Mouse (Mus musculus) layer of hippocampus, adult 11-12 months (tissue): ENCODE data around the gene Slc22a18.

ENCODE experiments used
- DNase-seq: peaks from one replicate; pipeline ENCODE4 v3.0.0; 2022; ENCODE audit warnings: low spot score

The Slc22a18 gene

GRCm38 (mm10) chr7:143463865-143464415 lies 9.6 kb upstream of the Slc22a18 start:
- peak; percentile 52 for DNase-seq

GRCm38 (mm10) chr7:143464811-143465560 lies 8.6 kb upstream of the Slc22a18 start:
- DNase-seq = no peak

GRCm38 (mm10) chr7:143466099-143466677 lies 7.3 kb upstream of the Slc22a18 start:
- peak; percentile 80 for DNase-seq

GRCm38 (mm10) chr7:143467714-143468113 lies 5.8 kb upstream of the Slc22a18 start:
- DNase-seq = no peak

GRCm38 (mm10) chr7:143469946-143470345 lies 3.6 kb upstream of the Slc22a18 start:
- DNase-seq = peak; percentile 60

- no peak for DNase-seq
Measured at GRCm38 (mm10) chr7:143474811-143475210, 1.3 kb downstream of the Slc22a18 start.

GRCm38 (mm10) chr7:143475876-143476275 lies 2.3 kb downstream of the Slc22a18 start:
- no peak for DNase-seq

GRCm38 (mm10) chr7:143476702-143477335 lies 3.3 kb downstream of the Slc22a18 start:
- no peak for DNase-seq

GRCm38 (mm10) chr7:143477800-143478199 lies 4.3 kb downstream of the Slc22a18 start:
- DNase-seq = no peak

- DNase-seq = peak; percentile 68
Measured at GRCm38 (mm10) chr7:143480498-143480897, 7.0 kb downstream of the Slc22a18 start.

GRCm38 (mm10) chr7:143481806-143482387 lies 8.4 kb downstream of the Slc22a18 start:
- no peak for DNase-seq

- DNase-seq = no peak
Measured at GRCm38 (mm10) chr7:143482541-143482940, 9.0 kb downstream of the Slc22a18 start.

- no peak for DNase-seq
Measured at GRCm38 (mm10) chr7:143489735-143490134, 16.2 kb downstream of the Slc22a18 start.

- DNase-seq = no peak
Measured at GRCm38 (mm10) chr7:143493616-143494126, 20.1 kb downstream of the Slc22a18 start.

- DNase-seq = no peak
Measured at GRCm38 (mm10) chr7:143495104-143495961, 21.8 kb downstream of the Slc22a18 start.

GRCm38 (mm10) chr7:143498584-143498983 lies 25.0 kb downstream of the Slc22a18 start:
- DNase-seq = no peak

GRCm38 (mm10) chr7:143500912-143501311 lies 27.4 kb downstream of the Slc22a18 start:
- DNase-seq = no peak

- DNase-seq = no peak
Measured at GRCm38 (mm10) chr7:143501643-143502417, 28.3 kb downstream of the Slc22a18 start.

- DNase-seq = no peak
Measured at GRCm38 (mm10) chr7:143502418-143503200, 29.1 kb downstream of the Slc22a18 start, which contains the start of gene Phlda2. Gene Phlda2, minus strand, starts transcription at chr7:143503150.

- DNase-seq = no peak
Measured at GRCm38 (mm10) chr7:143503926-143504325, 30.4 kb downstream of the Slc22a18 start.
